Mouse (Mus musculus): ENCODE results near the gene Srms. TPM values are rescaled to one million over a fixed set of nuclear protein-coding genes. Genes with fewer than 3 reads are reported as not detected.

Gene Srms
- polyA plus RNA-seq (2012; ENCODE audit: low replicate concordance), result 0.58 and 2.5 TPM in 2 replicates

GRCm38 (mm10) chr2:181213021-181213445, at the start of gene Srms:
Gene Srms, minus strand, starts transcription at chr2:181213185.

GRCm38 (mm10) chr2:181241602-181242313, 28.8 kb upstream of the Srms start, which contains the start of gene Helz2:
Gene Helz2, minus strand, starts transcription at chr2:181242027.

GRCm38 (mm10) chr2:181219538-181220216, 6.7 kb upstream of the Srms start, which contains the start of gene Fndc11:
Gene Fndc11, plus strand, starts transcription at chr2:181220013.

GRCm38 (mm10) chr2:181202422-181202821, 10.6 kb downstream of the Srms start, which contains the start of gene Ptk6:
Gene Ptk6, minus strand, starts transcription at chr2:181202789.

GRCm38 (mm10) chr2:181187121-181188000, 25.6 kb downstream of the Srms start, which contains the start of gene Ppdpf:
Gene Ppdpf, plus strand, starts transcription at chr2:181187247.

GRCm38 (mm10) chr2:181156248-181157121, 56.5 kb downstream of the Srms start, which contains the start of gene Eef1a2:
Gene Eef1a2, minus strand, starts transcription at chr2:181157014.

Other genes starting within 250 kb of the Srms start
- 23.5 and 47.7 TPM in 2 replicates for gene Arfgap1, start 246.0 kb downstream of the Srms start, polyA plus RNA-seq (2012; ENCODE audit: low replicate concordance)
- gene Col20a1, start 226.7 kb downstream of the Srms start, polyA plus RNA-seq (2012; ENCODE audit: low replicate concordance), result 7.5 and 24.6 TPM in 2 replicates
- gene Chrna4, start 169.6 kb downstream of the Srms start, polyA plus RNA-seq (2012; ENCODE audit: low replicate concordance), result not detected in 2 replicates
- not detected in 2 replicates for gene Kcnq2, start 77.9 kb downstream of the Srms start, polyA plus RNA-seq (2012; ENCODE audit: low replicate concordance)
- not detected in 2 replicates for gene Eef1a2, start 56.2 kb downstream of the Srms start, polyA plus RNA-seq (2012; ENCODE audit: low replicate concordance)
- 459 and 1,010 TPM in 2 replicates for gene Ppdpf, start 25.9 kb downstream of the Srms start, polyA plus RNA-seq (2012; ENCODE audit: low replicate concordance)
- 0.06 and 0.08 TPM in 2 replicates for gene Ptk6, start 10.4 kb downstream of the Srms start, polyA plus RNA-seq (2012; ENCODE audit: low replicate concordance)
- 1.9 and 3.0 TPM in 2 replicates for gene Fndc11, start 6.8 kb upstream of the Srms start, polyA plus RNA-seq (2012; ENCODE audit: low replicate concordance)
- 66.7 and 97.7 TPM in 2 replicates for gene Helz2, start 28.8 kb upstream of the Srms start, polyA plus RNA-seq (2012; ENCODE audit: low replicate concordance)
- 26.1 and 30.2 TPM in 2 replicates for gene Gmeb2, start 74.8 kb upstream of the Srms start, polyA plus RNA-seq (2012; ENCODE audit: low replicate concordance)
- gene Stmn3, start 101.3 kb upstream of the Srms start, polyA plus RNA-seq (2012; ENCODE audit: low replicate concordance), result 0.20 TPM in 1 of 2 replicates, not detected in the other
- gene Rtel1, start 106.6 kb upstream of the Srms start, polyA plus RNA-seq (2012; ENCODE audit: low replicate concordance), result 9.2 and 18.9 TPM in 2 replicates
- gene Zgpat, start 151.7 kb upstream of the Srms start, polyA plus RNA-seq (2012; ENCODE audit: low replicate concordance), result 46.2 and 56.1 TPM in 2 replicates
- gene Arfrp1, start 152.2 kb upstream of the Srms start, polyA plus RNA-seq (2012; ENCODE audit: low replicate concordance), result 22.8 and 30.5 TPM in 2 replicates
- 123 and 175 TPM in 2 replicates for gene Lime1, start 166.9 kb upstream of the Srms start, polyA plus RNA-seq (2012; ENCODE audit: low replicate concordance)
- gene Zbtb46, start 246.2 kb upstream of the Srms start, polyA plus RNA-seq (2012; ENCODE audit: low replicate concordance), result 2.7 TPM in 2 replicates